Mouse (Mus musculus): ENCODE results near the gene Npepps.

Npepps gene

DNA sequence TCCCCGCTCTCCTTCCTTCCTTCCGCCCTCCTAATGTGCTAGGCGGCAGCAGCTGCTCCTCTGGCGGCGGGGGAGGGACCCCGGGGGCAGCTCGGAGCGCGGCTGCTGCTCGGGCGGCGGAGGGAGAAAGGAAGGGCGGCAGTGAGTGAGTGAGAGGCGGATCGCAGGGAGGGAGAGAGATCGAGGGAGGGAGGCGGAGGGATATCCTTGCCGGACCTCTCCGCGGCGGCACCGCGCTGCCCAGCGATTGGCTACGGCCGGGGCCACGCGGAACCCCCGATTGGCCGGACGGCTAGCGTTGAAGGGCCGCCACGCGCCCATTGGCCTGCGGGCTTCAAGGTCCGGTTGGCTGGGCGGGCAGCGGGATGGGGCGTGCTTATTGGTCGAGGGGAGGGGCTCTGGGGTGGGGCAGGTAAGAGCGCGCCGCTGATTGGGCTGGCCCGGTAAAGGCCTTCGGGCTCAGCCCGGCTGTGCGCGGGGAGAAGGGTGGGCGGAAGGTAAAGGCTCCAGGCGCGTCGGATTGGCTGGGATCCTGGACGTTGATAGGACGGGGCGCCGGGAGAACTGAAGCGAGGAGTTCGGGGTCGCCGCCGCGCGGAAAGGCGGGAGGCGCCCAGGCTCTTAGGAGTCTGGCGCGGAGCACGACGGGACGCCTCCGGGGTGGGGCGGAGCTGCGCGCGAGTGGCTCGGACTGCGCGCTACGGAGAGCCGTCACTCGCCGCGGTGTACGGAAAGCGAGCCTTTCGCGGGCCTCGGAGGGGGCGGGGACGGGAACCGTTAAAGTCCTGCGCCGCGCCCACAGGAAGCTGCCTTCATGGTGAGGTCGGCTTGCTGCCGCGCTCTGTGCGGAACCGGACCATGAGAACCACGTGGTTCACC lies 92.4 kb downstream of the Npepps start, which contains the start of gene Kpnb1:
TSS of gene Kpnb1 (minus strand) at position 118 of the 879 bp plus-strand sequence.
- peak; percentile 99 for DNase-seq (ENCODE audit: low read depth, low spot score)

DNA sequence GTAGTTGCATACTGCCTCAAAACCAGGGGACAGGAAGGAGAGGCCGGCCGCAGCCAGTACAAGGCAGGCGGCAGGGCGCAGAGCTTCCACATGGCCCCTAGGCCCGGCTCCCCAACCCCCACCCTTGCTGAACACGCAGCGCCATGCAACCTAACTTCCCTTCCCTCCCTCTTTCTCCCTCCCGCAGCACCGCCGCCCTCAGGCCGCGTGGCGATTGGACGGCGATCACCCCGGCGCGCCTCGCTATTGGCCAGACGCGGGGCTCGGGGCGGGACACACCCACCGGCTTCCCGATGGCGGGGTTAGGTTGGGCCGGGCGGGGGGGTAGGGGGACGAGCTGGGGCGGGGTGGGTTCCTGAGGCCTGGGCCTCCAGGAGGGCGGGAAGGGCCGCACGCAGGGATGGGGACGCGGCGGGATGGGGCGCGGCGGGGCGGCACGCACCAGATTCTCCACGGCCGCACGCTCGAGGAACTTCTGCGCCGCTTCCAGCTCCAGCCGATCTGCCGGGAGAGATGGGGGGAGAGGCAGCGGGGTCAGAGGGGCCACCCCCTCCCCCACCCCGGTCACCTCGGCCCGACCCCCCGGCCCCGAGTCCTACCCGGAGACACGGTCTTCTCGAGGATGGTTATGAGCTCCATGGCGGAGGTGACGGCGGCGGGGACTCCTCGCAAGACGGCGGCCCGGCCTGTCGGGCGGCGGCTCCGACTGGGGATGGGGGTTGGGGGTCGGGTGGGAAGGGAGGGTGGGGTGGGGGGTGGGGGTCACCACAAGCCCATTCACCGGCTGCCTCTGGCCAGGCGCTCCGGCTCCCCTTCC lies 93.3 kb downstream of the Npepps start:
- DNase-seq (ENCODE audit: low read depth, low spot score) = peak; percentile 97

DNA sequence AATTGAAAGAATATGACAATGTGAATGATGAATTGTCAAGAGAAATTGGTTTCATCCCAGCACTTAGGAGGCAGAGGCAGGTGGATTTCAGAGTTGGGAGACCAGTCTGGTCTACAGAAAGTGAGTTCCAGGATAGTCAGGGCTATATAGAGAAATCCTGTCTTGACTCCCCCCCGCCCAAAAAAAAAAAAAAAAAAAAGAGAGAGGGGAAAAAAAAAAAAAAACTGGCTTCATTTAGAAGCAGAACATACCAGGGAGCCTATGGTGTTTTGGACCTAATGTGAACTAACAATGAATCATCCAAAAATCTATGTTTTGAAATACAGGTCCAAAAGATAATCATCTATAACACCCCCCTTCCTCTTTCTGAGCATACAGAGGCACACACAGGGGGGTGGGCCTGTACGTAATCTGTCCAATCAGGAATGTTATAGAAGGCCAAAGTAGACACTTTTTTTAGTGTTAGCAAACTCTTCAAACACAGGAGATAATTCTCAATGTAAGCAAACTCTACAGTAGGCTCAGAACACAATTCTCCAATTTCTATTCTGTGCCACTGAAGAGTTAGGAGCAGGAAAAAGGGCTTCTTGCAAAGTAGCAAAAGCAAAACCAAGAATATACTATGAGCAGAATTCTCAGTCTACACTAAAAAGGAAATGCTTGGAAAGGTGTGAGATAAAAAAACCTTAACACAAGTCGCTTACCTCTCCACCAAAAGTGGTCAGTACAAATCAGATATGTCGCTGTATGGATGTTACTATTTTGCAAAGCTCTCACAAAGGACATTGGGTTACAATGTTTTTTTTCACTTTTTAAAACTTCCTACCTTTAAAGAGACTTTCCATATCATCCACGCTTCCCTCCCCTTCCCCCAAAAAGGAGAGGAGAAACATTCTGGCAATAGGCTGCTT lies 94.5 kb downstream of the Npepps start:
- no peak for DNase-seq (ENCODE audit: low read depth, low spot score)

DNA sequence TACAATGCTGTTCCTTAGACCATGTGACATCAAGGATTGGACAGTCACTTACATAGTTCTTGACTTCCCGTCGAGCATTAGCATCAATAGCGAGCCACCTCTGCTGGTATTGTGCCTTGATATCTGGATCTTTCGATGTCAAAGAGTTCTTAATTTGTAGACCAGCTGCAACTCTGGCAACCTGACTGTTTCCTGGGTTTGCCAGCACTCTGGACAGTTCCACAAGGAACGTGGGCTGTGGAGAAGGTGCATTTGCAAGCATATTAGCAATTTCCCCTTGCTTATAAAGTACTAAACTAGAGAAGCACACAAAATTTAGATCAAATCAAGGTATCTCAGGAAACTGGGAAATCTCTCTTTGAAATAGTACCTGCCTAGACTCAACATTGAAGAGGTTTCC lies 95.6 kb downstream of the Npepps start:
- DNase-seq (ENCODE audit: low read depth, low spot score) = no peak

DNA sequence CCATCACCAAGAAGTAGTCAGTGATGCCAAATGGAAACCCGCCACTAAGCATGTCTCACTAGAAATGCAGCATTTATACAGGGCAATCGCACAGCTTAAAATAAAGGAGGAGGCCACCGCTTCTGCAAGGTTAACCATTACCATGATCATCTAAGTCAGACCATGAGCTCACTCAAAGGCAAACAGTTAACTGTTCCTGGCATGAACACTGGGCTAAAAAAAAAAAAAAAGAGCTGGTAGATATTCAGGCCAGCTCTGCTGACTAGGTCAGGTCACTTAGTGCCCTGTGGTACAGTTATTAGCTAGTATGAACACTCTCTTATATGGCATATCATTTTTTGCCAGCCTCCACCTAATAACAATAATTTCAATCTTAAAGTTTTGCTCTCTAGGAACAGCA lies 98.0 kb downstream of the Npepps start:
- DNase-seq (ENCODE audit: low read depth, low spot score) = no peak

DNA sequence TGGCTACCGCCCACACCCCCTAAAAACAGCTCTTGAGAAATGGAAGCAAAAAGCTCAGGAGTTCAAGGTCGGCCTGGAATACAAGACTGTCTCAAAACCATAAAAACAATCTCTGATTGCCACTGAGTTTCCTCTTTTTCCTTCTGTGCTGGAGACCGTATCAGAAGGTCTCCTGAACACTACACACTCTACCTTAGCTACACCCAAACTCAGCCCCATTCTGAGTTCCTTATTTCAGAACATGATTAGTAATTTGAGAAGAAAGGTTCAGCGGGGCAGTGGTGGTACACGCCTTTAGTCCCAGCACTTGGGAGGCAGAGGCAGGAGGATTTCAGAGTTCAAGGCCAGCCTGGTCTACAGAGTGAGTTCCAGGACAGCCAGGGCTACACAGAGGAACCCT lies 99.4 kb downstream of the Npepps start:
- DNase-seq (ENCODE audit: low read depth, low spot score) = no peak

DNA sequence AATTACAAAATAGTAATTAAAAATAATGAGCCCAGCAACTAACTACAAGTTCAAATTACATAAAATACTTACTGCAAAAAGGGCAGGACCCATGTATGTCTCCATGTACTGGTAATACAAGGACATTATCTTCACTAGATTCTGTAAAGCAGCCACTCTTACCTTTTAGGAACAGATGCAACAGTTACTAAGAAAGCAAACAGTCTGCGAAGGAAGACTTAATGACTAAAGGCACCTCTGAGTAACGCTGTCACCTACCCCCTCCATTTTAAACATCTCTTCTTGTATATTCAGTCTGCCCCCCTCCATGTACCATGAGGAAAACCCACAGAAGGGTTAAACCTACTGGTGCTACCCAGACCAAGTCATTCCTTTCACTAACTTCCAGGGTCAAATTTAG lies 102.2 kb downstream of the Npepps start:
- no peak for DNase-seq (ENCODE audit: low read depth, low spot score)

DNA sequence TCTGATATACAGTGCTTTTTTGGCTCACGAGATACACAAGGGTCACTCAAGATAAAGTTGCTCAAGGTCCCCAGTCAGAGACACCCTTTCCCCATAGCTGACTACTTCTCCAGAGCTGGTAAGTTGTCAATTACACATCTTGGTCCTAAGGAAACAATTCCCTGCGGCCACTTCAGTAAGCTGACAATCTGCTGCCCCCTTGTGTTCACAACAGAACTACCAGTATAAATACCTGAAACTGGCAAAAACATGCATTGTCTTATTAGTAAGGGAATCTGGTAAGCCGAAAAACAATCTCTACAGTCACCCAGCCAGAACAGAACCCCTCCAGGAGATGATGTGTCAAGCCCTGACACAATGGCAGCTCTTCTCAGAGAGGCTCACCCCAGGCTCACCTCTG lies 103.6 kb downstream of the Npepps start:
- DNase-seq (ENCODE audit: low read depth, low spot score) = peak; percentile 73

DNA sequence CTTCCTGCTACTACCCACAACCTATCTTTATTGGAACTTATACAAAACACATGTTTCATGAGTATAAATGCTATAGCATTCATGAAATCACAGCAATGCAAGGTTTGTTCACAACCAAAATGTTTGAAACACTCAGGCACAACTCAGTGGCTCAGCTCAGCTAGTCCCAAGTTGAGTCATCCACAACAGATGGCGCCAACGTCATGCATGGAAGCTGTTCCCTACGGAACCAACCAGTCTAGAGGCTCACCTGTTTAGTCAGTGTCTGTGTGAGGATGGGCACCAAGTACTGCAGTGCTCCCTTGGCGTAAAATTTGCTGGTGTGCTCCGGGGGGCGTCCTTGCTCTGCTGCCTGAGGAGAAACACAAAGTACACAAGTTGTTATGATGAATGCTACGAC lies 104.9 kb downstream of the Npepps start:
- no peak for DNase-seq (ENCODE audit: low read depth, low spot score)

DNA sequence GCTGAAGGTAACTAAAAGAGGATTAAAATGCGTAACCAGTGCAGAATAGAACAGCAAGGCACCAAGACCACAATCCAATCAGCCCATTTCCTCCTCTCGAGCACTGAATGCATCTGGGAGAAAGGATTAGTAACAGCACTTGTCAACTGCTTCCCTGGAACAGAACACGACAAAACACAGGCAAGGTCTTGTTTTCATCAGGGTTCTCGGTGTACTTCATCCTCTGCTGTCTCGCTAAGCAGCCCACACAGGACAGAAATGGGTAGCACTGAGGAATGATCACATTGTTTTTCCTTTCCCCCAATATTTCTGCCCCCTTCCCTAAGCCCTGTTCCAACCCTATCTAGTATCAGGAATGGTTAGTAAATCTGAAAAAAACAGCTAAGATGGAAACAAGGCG lies 120.1 kb downstream of the Npepps start:
- no peak for DNase-seq (ENCODE audit: low read depth, low spot score)

DNA sequence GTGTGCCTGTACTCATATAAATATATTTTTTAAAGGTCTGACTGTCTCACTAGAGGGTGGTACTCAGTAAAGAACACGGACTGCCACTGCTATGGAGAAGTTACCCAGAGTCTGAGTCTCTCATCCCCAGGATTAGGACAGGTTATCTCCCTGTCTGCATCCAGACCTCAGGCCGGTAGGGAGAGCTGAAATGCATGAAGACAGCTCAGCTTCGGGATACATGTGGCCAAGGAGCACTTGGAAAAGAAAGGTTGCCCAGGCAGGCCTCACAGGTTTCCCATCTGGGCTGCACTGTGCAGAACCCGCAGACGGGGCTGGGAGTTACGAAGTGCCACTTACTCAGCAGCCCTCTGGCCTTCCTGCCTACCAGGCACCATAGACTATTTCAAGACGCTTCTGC lies 123.4 kb downstream of the Npepps start:
- DNase-seq (ENCODE audit: low read depth, low spot score) = no peak
